Mouse (Mus musculus): ENCODE results near the gene Cdkn1b.

Gene Cdkn1b

GRCm38 (mm10) chr6:134929926-134930325 is 9.7 kb downstream of the Cdkn1b start:
- DNase-seq (ENCODE audit: low spot score in 2 of 2): no peak

- no peak for DNase-seq (ENCODE audit: low spot score in 2 of 2)
Observed at GRCm38 (mm10) chr6:134930383-134930782, 10.2 kb downstream of the Cdkn1b start.

- DNase-seq (ENCODE audit: low spot score in 2 of 2): no peak
Observed at GRCm38 (mm10) chr6:134931146-134931545, 10.9 kb downstream of the Cdkn1b start.

GRCm38 (mm10) chr6:134932486-134933206 is 12.4 kb downstream of the Cdkn1b start:
- no peak for DNase-seq (ENCODE audit: low spot score in 2 of 2)

GRCm38 (mm10) chr6:134933207-134933558 is 13.0 kb downstream of the Cdkn1b start:
- no peak for DNase-seq (ENCODE audit: low spot score in 2 of 2)

- no peak for DNase-seq (ENCODE audit: low spot score in 2 of 2)
Observed at GRCm38 (mm10) chr6:134934305-134934704, 14.1 kb downstream of the Cdkn1b start.

GRCm38 (mm10) chr6:134939781-134940180 is 19.6 kb downstream of the Cdkn1b start:
- no peak for DNase-seq (ENCODE audit: low spot score in 2 of 2)

- no peak for DNase-seq (ENCODE audit: low spot score in 2 of 2)
Observed at GRCm38 (mm10) chr6:134943759-134944407, 23.7 kb downstream of the Cdkn1b start.

GRCm38 (mm10) chr6:134946054-134946453 is 25.9 kb downstream of the Cdkn1b start:
- no peak for DNase-seq (ENCODE audit: low spot score in 2 of 2)

GRCm38 (mm10) chr6:134946858-134947257 is 26.7 kb downstream of the Cdkn1b start:
- no peak for DNase-seq (ENCODE audit: low spot score in 2 of 2)

GRCm38 (mm10) chr6:134947311-134948087 is 27.3 kb downstream of the Cdkn1b start:
- DNase-seq (ENCODE audit: low spot score in 2 of 2): peak; percentile 47 to 75

GRCm38 (mm10) chr6:134948522-134949061 is 28.4 kb downstream of the Cdkn1b start:
- no peak for DNase-seq (ENCODE audit: low spot score in 2 of 2)

- no peak for DNase-seq (ENCODE audit: low spot score in 2 of 2)
Observed at GRCm38 (mm10) chr6:134949241-134949640, 29.0 kb downstream of the Cdkn1b start.

GRCm38 (mm10) chr6:134951364-134951763 is 31.2 kb downstream of the Cdkn1b start:
- no peak for DNase-seq (ENCODE audit: low spot score in 2 of 2)

- no peak for DNase-seq (ENCODE audit: low spot score in 2 of 2)
Observed at GRCm38 (mm10) chr6:134953976-134954375, 33.8 kb downstream of the Cdkn1b start.

GRCm38 (mm10) chr6:134956388-134956787 is 36.2 kb downstream of the Cdkn1b start:
- no peak for DNase-seq (ENCODE audit: low spot score in 2 of 2)

GRCm38 (mm10) chr6:134961286-134961685 is 41.1 kb downstream of the Cdkn1b start:
- no peak for DNase-seq (ENCODE audit: low spot score in 2 of 2)

GRCm38 (mm10) chr6:134961858-134962517 is 41.8 kb downstream of the Cdkn1b start:
- DNase-seq (ENCODE audit: low spot score in 2 of 2): no peak

- no peak for DNase-seq (ENCODE audit: low spot score in 2 of 2)
Observed at GRCm38 (mm10) chr6:134962518-134962893, 42.3 kb downstream of the Cdkn1b start.

- DNase-seq (ENCODE audit: low spot score in 2 of 2): no peak
Observed at GRCm38 (mm10) chr6:134963910-134964309, 43.7 kb downstream of the Cdkn1b start.

GRCm38 (mm10) chr6:134966681-134967080 is 46.5 kb downstream of the Cdkn1b start:
- DNase-seq (ENCODE audit: low spot score in 2 of 2): no peak

- no peak for DNase-seq (ENCODE audit: low spot score in 2 of 2)
Observed at GRCm38 (mm10) chr6:134968326-134968725, 48.1 kb downstream of the Cdkn1b start.
